Mouse (Mus musculus): ENCODE measurements around the gene Scfd1.

The Scfd1 gene

DNA sequence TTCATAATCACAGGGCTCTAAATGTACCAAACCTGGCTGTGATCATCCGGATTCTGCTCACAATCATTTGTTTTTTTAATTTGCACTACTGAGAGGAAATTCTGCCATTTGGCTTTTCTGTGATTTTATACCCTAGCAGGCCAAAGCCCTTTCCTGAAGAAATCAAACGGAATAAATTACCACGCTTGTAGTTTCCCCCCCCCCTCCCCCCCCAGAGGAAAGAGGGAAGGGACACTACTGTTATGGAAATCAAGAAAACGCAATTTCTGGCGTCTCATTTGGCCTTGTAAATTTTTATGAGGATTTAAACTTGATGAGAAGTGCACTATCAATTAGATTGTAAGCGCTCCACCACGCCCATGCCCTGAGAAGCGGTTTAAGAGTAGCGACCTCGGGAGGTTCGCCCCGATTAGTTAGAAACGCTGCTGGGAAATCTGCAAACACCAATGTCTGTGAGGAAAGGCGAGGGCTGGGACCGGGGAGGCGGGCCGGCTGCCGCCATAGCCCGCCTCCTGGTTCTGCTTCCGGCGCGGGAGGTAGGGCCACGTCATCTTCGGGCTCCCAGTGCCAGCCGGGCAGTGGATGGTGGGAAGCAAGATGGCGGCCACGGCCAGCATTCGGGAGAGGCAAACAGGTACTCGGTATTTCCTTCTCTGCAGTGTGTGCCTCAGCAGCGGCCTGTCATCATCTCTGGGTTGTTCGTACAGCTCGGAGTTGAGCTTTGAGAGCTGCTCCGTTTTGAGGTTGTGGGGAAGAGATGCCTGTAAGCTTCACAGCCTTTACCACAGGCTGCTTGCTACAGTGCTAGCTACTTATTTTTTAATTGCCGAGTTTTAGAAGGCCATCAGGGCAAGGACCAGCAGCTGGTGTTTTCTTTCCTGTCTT is at the start of gene Scfd1:
Gene Scfd1, plus strand, starts transcription at position 508 of the 885 bp plus-strand sequence.
- peak; percentile 91 for DNase-seq

GRCm38 (mm10) chr12:51337014-51337413 is 40.3 kb upstream of the Scfd1 start:
- DNase-seq: no peak

DNA sequence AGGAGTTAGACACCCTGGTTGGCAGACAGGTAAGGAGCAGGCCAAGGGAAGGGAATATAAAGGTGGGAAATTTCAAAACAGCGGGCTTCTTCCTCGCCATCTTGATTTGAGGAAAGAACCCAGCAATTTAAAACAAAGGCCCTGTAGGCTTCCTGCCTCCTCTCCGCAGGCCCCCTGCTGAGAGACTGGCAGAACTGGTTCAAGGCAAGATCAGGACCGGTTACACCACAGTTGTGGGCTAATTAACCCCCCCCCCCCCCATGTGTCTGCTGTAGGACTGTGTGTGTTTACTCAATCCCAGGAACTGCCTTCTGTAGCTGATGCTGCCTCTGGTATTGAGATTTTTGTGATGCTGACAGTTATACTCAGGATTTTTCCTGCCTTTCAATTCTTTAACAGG is 31.2 kb upstream of the Scfd1 start:
- peak; percentile 6 for DNase-seq

DNA sequence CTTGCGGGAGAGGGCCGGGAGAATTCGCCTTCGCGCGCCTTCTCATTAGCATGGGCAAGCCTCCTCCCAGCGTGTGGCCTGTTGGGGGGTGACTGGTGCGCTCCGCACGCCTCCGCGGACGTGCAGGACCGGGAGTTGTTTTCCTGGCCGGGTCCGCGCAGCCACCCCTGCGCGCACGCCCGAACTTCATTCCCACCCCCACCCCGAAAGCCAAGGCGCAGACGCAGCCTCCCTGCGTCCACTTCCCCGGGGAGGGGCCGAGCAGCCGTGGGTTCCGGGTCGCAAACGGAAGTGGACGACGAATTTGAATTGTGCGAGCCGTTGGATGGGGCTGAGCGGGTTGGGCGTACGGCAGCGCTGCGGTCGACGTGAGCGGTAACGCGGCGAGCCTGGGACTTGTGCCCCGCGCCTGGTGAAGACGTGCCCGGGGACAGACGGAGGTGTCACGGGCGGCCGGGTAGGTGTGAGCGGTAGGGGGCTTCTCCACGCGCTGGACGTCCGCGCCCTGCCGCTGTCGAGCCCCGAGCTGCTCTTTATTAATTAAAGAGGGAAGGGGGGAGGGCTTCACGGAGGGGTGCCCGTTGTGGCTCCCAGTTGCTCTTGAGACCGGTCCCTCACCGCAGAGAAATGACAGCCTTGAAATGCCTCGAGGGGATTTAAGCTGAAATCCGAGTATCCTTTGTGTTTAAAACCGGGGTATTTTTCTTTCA is 29.2 kb upstream of the Scfd1 start, which contains the start of gene G2e3:
Gene G2e3, plus strand, starts transcription at position 74 of the 710 bp plus-strand sequence.
- peak; percentile 88 for DNase-seq

- no peak for DNase-seq
Observed at GRCm38 (mm10) chr12:51348698-51348998, 28.7 kb upstream of the Scfd1 start.

GRCm38 (mm10) chr12:51355296-51355695 is 22.0 kb upstream of the Scfd1 start:
- DNase-seq: no peak

GRCm38 (mm10) chr12:51361294-51361693 is 16.0 kb upstream of the Scfd1 start:
- DNase-seq: no peak

DNA sequence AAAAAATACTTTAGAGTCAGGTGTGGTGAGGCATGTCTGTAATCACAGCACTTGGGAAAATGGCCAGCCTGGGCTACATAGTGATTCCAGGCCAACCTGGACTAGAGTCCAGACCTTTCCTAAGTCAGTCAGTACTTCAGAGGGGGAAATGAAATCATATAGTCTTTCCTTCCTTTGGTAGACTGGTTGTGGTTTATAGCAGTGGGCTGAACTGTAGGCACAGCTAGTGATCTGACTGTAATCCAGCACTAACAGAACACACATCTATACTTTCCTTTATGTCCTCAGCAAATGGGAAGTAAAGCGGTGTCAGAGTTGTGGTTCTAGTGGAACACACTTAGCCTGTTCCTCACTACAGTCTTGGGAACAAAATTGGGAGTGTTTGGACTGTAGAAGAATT is 14.4 kb upstream of the Scfd1 start:
- no peak for DNase-seq

- no peak for DNase-seq
Observed at GRCm38 (mm10) chr12:51368504-51368903, 8.8 kb upstream of the Scfd1 start.

- DNase-seq: no peak
Observed at GRCm38 (mm10) chr12:51377888-51378190, 529 bp downstream of the Scfd1 start.

DNA sequence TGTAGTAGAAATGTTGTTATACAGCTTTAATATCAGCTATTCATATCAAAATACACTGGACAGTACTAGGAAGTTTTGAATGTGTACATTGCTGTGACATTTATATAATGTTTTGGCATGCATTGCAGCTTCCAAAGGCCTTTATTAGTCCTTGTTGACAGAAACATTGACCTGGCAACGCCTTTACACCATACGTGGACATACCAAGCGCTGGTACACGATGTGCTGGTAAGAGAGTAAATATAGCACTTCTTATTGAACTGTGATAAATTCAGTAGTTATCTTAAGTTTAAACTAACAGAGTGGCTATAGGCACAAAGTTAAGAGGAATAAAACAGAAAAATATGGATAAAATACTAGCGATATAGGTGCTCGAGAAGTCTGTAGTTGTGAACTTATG is 22.6 kb downstream of the Scfd1 start:
- DNase-seq: no peak

DNA sequence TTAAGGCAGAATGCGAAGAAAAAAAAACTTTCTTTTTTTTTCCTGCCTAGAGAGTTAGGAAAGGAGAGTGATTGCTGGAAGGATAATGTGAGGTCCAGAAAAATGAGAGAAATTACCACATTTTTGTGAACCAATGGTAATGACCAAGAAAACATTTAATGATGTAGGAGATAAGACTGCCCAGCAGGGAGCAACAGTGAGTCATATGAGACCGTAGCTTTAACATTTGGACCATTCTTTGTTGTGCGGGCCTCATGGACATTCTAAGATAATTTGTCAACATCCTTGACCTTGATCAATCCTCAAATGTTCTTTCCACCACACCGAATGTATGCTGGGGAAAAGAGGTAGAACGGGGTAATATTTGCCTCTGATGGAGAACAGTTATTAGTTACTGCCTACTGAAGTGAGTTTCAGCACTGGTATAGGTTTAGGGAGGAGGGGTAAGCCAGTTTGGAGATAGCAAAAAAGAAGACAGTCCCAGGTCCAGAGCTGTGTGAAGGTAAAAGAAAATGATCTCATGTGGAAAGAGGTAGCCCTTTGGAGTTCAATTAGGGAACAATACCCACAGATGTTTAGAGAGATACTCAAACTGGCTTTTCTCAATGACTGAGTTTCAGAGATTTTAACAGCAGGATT is 24.9 kb downstream of the Scfd1 start:
- DNase-seq: no peak

DNA sequence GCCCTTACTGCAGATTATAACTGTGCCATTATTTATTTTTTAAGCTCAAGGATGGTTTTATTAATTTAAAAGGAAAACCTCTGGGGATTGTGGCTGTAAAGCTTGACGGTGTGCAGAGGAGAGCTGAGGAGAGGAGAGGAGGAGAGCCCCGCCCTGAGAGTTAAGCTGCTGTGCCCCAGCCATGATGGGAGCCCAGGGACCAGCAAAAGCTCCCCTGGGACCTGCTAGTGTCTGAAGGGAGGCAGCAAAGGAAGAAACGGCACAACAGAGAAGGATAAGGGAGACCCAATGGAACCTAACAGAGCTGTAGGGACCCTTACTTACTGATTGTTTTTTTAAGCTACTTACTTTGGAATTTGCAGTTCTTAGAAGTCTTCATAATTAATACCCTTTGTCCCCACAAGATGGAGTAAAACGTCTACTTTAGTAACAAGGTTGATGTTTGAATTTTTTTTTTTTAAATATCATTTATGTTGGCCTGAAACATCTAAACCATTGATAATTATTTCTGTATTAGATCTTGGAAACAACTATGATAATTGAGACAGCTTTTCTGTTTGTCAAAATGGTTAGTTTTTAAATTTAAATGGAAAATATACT is 26.8 kb downstream of the Scfd1 start:
- DNase-seq: no peak

DNA sequence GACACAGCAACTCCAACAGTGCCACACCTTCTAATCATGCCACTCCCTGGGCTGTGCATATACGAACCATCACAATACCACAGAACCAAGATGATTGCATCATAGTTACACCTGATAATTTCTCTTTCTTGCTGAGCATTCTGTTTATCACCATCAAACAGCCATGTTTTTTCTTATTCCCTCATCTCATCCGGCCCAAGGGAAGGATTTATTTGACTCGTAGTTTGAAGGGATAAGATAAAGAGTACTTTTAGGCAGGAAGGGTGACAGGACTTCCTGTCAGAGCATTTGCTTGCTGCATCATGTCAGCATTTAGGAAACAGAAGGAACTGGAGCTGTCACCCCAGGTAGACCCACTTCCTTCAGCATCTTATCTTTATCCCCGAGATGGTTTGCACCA is 34.1 kb downstream of the Scfd1 start:
- DNase-seq: no peak

DNA sequence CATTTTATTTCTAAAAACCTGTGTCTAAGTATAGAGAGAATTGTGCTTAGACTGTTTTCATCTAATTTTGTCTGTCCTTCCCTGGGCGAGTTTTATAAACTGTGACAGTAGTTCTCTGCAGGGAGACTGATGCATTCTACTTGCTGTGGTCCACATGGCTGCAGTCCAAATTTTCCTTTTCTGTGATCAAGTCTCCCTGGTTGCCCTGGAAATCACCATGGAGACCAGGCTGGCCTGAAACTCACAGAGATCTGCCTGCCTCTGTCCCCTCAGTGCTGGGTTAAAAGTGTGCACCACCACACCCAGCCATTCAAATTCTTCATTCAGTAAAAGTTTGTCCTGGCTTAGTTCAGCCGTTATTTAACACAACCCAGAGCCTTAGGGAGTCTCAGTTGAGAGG is 60.2 kb downstream of the Scfd1 start:
- no peak for DNase-seq

DNA sequence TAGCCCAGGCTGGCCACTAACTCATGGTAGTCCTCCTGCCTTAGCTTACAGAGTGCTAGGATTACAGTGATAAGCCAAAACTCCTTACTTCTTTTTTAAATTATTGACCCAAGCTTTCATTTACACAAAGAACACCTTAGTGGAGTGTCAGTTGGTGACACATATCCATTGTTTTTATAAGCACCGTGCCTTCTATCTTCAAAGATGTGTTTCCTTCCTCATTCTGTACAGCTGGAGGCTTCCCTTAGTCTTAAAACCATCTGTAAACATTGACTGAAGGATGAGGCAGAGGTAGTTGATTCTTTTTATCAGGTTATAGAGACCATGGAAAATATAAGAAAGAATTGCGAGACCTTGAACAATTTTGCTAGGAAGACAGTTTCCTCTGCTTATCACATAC is 61.0 kb downstream of the Scfd1 start:
- DNase-seq: no peak

GRCm38 (mm10) chr12:51449303-51449702 is 72.0 kb downstream of the Scfd1 start:
- DNase-seq: no peak

DNA sequence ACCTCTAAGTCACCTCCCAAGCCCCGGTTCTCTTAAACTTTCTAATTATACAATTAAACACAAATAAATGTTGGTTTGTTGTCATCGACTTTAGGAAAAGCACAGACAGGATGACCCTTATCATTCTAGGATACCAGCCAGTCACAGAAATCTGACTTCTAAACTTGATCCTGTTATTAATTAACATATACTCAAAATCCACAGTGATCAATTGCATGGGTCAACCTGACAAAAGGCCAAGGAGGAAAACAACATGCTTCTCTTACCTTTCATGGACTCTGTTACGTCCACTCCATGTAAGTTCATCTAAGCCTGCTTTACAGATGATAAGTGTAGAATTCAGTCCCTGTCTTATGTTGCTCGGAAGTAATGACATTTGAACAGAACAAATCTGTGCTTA is 93.6 kb downstream of the Scfd1 start:
- DNase-seq: no peak

DNA sequence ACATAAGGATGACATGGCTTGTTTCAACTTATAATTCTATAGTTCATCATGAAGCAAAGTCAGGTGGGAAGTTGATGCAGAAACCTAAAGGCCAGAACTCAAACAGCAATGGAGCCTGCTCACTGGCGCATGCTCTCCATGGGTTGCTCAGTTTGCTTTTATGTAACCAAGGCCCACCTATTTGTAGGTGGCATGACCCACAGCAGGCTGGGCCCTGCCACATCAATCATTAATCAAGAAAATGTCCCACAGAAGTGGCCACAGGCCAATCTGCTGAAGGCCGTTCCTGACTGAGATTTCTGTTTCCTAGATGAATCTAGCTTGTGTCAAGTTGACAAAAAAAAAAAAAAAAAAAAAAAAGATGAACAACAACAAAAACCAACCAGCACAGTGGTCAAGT is 103.9 kb downstream of the Scfd1 start:
- no peak for DNase-seq

GRCm38 (mm10) chr12:51492040-51492439 is 114.7 kb downstream of the Scfd1 start:
- no peak for DNase-seq

DNA sequence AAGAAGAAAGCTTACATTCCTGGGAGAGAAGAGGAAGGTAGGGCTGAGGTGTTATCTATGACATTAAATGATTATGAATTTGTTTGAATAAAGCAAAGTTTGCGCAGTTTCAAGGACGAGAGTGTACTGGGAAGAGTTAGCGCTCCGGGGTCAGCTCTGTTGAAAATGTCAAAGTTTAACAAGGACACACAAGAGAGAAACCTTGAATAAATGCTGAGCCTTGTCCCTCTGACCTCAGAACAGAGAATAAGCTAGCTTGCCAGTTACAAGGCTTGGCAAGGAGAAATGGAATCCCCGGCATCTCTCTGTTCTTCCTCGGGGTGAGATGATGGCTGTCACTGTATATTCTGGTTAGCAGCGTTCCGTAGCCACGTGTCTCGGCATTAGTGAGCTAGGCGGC is 116.2 kb downstream of the Scfd1 start:
- no peak for DNase-seq

DNA sequence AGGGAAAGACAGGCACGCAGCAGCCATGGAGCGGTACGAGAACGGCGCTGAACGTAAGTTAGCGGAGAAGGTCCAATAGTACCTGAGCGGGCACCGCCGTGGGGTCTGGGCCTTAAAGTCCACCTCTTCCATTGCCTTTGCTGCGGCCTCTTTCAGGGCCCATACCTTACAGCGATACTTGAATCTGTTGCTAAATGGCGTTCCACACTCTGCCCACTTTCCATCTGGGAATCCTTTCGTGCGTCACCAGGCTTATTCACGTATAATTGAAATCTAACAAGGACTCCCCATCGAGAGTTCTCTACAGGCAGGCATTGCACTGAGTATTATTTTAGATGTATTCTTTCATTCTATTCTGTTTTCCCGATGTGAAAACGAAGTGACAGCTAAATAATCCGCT is 117.3 kb downstream of the Scfd1 start:
- DNase-seq: no peak

All from lung, postnatal 14 days (tissue).